17 mouse cellular contexts compared by ENCODE assay signal in genomic region chr4:107580883-107581282, GRCm38 (mm10).
"Had no signal": no experiment of that assay in that cellular context is flagged by ENCODE, and none has a peak within 500 bp of the region (broad histone marks: within the 10 kb centered on the region; RNA-seq: fewer than 3 reads in every experiment).

No protein-coding gene starts in this region.

- H3K4me1 ChIP-seq: liver, embryonic 15.5 days; lung, embryonic 15.5 days; midbrain, embryonic 15.5 days had no signal

- H3K9ac ChIP-seq: liver, embryonic 15.5 days; liver, postnatal 0 days; lung, embryonic 15.5 days; midbrain, embryonic 13.5 days; midbrain, embryonic 15.5 days; neural tube, embryonic 12.5 days had no signal

- H3K36me3 ChIP-seq: liver, embryonic 15.5 days; lung, embryonic 15.5 days; midbrain, embryonic 13.5 days; midbrain, embryonic 15.5 days; neural tube, embryonic 12.5 days had no signal

- H3K27ac ChIP-seq: liver, embryonic 15.5 days; lung, embryonic 15.5 days; macrophage; midbrain, embryonic 13.5 days; midbrain, embryonic 15.5 days; neural tube, embryonic 12.5 days had no signal

- H3K27me3 ChIP-seq: liver, embryonic 15.5 days; lung, embryonic 15.5 days; midbrain, embryonic 13.5 days; midbrain, embryonic 15.5 days; neural tube, embryonic 12.5 days had no signal

- H3K4me3 ChIP-seq: liver, embryonic 15.5 days; lung, embryonic 15.5 days; megakaryocyte, embryonic 14.5 days; midbrain, embryonic 13.5 days; midbrain, embryonic 15.5 days; neural tube, embryonic 12.5 days had no signal

- H3K4me2 ChIP-seq: liver, embryonic 15.5 days; lung, embryonic 15.5 days; midbrain, embryonic 11.5 days; midbrain, embryonic 13.5 days; midbrain, embryonic 15.5 days; neural tube, embryonic 12.5 days had no signal

- DNase-seq: liver, postnatal 0 days; lung, adult 2 months; lung, postnatal 14 days; lung, postnatal 36 days; right cerebral cortex, postnatal 14 days; thymus, adult 2 months; thymus, postnatal 25 days; thymus, postnatal 4 days had no signal

- H3K9me3 ChIP-seq: liver, embryonic 15.5 days; lung, embryonic 15.5 days; megakaryocyte, embryonic 14.5 days; midbrain, embryonic 13.5 days; midbrain, embryonic 15.5 days; neural tube, embryonic 12.5 days had no signal

- ATAC-seq: liver, postnatal 0 days; lung, postnatal 0 days; midbrain, embryonic 13.5 days; midbrain, embryonic 15.5 days had no signal
